Mouse (Mus musculus): ENCODE measurements at regions not wholly inside any gene's neighbourhood (a gene's known extent, or its start where the extent isn't known, plus 50 kb on each side); places are given as distances from the start of the nearest gene placed in this dataset.
"Not testable (repeated sequence)": the region's sequence is repeated elsewhere in the genome, so short reads cannot be mapped to it uniquely, and the experiment has no call there.

GRCm38 (mm10) chr5:129354877-129355276 is 146.1 kb upstream of the Sfswap start:
- no peak for DNase-seq

- DNase-seq: no peak
Measured at GRCm38 (mm10) chr5:129361527-129361926, 139.5 kb upstream of the Sfswap start.

GRCm38 (mm10) chr5:129363189-129363588 is 137.8 kb upstream of the Sfswap start:
- DNase-seq: no peak

GRCm38 (mm10) chr5:129365026-129365425 is 136.0 kb upstream of the Sfswap start:
- DNase-seq: no peak

GRCm38 (mm10) chr5:129367266-129367665 is 133.8 kb upstream of the Sfswap start:
- no peak for DNase-seq

GRCm38 (mm10) chr5:129380861-129381260 is 120.2 kb upstream of the Sfswap start:
- no peak for DNase-seq

GRCm38 (mm10) chr5:129384976-129385375 is 116.0 kb upstream of the Sfswap start:
- DNase-seq: no peak

- DNase-seq: not testable (repeated sequence)
Measured at GRCm38 (mm10) chr5:129385965-129386643, 114.9 kb upstream of the Sfswap start.

GRCm38 (mm10) chr5:129386671-129387070 is 114.3 kb upstream of the Sfswap start:
- DNase-seq: not testable (repeated sequence)

GRCm38 (mm10) chr5:129387301-129387700 is 113.7 kb upstream of the Sfswap start:
- no peak for DNase-seq

GRCm38 (mm10) chr5:129390921-129391371 is 110.1 kb upstream of the Sfswap start:
- DNase-seq: no peak

- DNase-seq: no peak
Measured at GRCm38 (mm10) chr5:129393150-129393549, 107.9 kb upstream of the Sfswap start.

GRCm38 (mm10) chr5:129393606-129394255 is 107.3 kb upstream of the Sfswap start:
- no peak for DNase-seq

GRCm38 (mm10) chr5:129394416-129394815 is 106.6 kb upstream of the Sfswap start:
- no peak for DNase-seq

GRCm38 (mm10) chr5:129397311-129397710 is 103.7 kb upstream of the Sfswap start:
- DNase-seq: no peak

- no peak for DNase-seq
Measured at GRCm38 (mm10) chr5:129406259-129406658, 94.8 kb upstream of the Sfswap start.

- no peak for DNase-seq
Measured at GRCm38 (mm10) chr5:129409440-129410004, 91.5 kb upstream of the Sfswap start.

GRCm38 (mm10) chr5:129412161-129412560 is 88.9 kb upstream of the Sfswap start:
- DNase-seq: no peak

- DNase-seq: peak; percentile 64
Measured at GRCm38 (mm10) chr5:129414960-129415706, 85.9 kb upstream of the Sfswap start.

- DNase-seq: peak; percentile 58
Measured at GRCm38 (mm10) chr5:129416425-129416824, 84.6 kb upstream of the Sfswap start.

- DNase-seq: no peak
Measured at GRCm38 (mm10) chr5:129417516-129417915, 83.5 kb upstream of the Sfswap start.

- DNase-seq: no peak
Measured at GRCm38 (mm10) chr5:129420981-129421380, 80.0 kb upstream of the Sfswap start.

GRCm38 (mm10) chr5:129429897-129430296 is 71.1 kb upstream of the Sfswap start:
- DNase-seq: peak; percentile 68
